Mouse (Mus musculus) spleen, adult 2 months (tissue): Measurements from ENCODE around the gene Trank1.

Experiments used
- CTCF ChIP-seq: fragments of 200-500 bp; IDR thresholded peaks from 2 replicates; pipeline ENCODE4 v1.5.1; 2011; ENCODE audit warnings: mild to moderate bottlenecking, inconsistent platforms; ENCODE audit not compliant: insufficient read depth, insufficient read length, insufficient replicate concordance; ENCODE audit errors: extremely low read depth
- POLR2A ChIP-seq: fragments of 200-500 bp; IDR thresholded peaks from 2 replicates; pipeline ENCODE4 v1.6.1; 2011; ENCODE audit warnings: low read depth, low read length, inconsistent platforms

DNA sequence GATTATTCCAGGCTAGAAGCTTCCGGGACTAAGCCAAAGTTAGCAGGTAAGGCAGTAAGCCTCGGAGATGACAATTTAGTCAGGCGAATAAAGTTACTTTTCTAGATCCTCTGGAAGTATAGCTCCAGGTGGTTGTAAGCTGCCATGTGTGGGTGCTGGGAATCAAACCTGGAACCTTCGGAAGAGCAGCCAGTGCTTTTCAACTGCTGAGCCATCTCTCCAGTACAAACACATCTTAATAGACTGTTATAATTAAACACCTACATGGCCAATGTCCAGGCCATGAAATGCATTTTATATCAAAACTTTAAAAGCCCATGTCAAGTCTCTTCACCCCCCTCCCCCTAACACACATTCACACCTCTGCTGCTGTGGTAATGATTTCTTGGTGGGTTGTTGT is 23.6 kb upstream of the Trank1 start:
- no peak for TF ChIP-seq CTCF
- TF ChIP-seq POLR2A, result no peak
